Mouse (Mus musculus) kidney, adult 2 months (tissue): ENCODE data around the gene Manba.
"Not testable (repeated sequence)": the region's sequence is repeated elsewhere in the genome, so short reads cannot be mapped to it uniquely, and the experiment has no call there.

Experiments
- CTCF ChIP-seq: fragments of 200-500 bp; conservative IDR thresholded peaks from 2 replicates; pipeline ENCODE4 v1.5.1; 2011; ENCODE audit warnings: low read depth, mild to moderate bottlenecking, control low read depth, low read length, moderate library complexity, mixed read lengths; ENCODE audit not compliant: insufficient read depth, insufficient read length
- POLR2A ChIP-seq: fragments of 200-500 bp; IDR thresholded peaks from one replicate; pipeline ENCODE4 v1.6.1; 2011; ENCODE audit warnings: low read depth, low read length, control low read depth

DNA sequence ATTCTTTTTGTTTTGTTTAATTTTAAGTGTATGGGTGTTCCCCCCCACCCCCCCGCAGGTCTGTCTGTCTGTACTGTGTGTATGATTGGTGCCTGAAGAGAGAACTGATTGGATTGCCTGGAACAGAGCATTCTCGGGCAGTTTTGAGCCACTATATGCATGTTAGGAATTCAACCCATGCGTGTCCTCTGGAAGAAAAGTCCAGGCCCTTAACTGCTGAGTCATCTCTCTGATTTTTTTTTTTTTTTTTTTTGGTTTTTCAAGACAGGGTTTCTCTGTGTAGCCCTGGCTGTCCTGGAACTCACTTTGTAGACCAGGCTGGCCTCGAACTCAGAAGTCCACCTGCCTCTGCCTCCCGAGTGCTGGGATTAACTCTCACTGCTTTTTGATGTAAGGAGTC is 6.3 kb upstream of the Manba start:
- TF ChIP-seq CTCF, POLR2A: not testable (repeated sequence)
